In genomic region chr2:49648344-49648743, GRCm38 (mm10) we compare ENCODE assay signal across 19 mouse cellular contexts. TPM values are rescaled to one million over a fixed set of nuclear protein-coding genes. Genes with fewer than 3 reads are reported as not detected.
DNase-seq lines count a peak whose midpoint lies in the region; ATAC-seq lines count a peak whose summit lies in the region.
"Had no signal": no experiment of that assay in that cellular context is flagged by ENCODE, and none has a peak within 500 bp of the region (broad histone marks: within the 10 kb centered on the region; RNA-seq: fewer than 3 reads in every experiment).

No protein-coding gene starts in this region.

- no peaks in the 10 kb centered on the region for H3K27me3 ChIP-seq in heart, embryonic 12.5 days (replicated peaks)
- H3K27me3 ChIP-seq in kidney, embryonic 15.5 days, result no peaks in the 10 kb centered on the region
- H3K27me3 ChIP-seq in neural tube, embryonic 11.5 days (ENCODE audit: control insufficient read depth, insufficient read depth, low read length), result no peaks in the 10 kb centered on the region
- H3K27me3 ChIP-seq: Patski had no signal

- ATAC-seq in heart, embryonic 12.5 days (ENCODE audit: insufficient number of reproducible peaks, low FRiP score), result peak; percentile 55; the same call in 1 of the 2 replicates
- ATAC-seq in kidney, embryonic 15.5 days (replicated peaks; ENCODE audit: low FRiP score), result 0 out of 2 replicates have a peak, but pooled peaks have one; percentile 25
- ATAC-seq in neural tube, embryonic 11.5 days (ENCODE audit: insufficient read depth, low FRiP score, low TSS enrichment), result peak; percentile 38; the same call in 1 of the 2 replicates
- ATAC-seq: Patski had no signal

- H3K4me3 ChIP-seq in heart, embryonic 12.5 days, result no peak overlapping the region
- H3K4me3 ChIP-seq in kidney, embryonic 15.5 days (replicated peaks), result no peak overlapping the region
- H3K4me3 ChIP-seq in neural tube, embryonic 11.5 days (ENCODE audit: low read depth, low read length), result no peak overlapping the region
- H3K4me3 ChIP-seq: forebrain, embryonic 10.5 days had no signal

- peaks cover 13% of the 10 kb centered on the region for H3K4me1 ChIP-seq in heart, embryonic 12.5 days (replicated peaks)
- H3K4me1 ChIP-seq in kidney, embryonic 15.5 days, result no peaks in the 10 kb centered on the region
- H3K4me1 ChIP-seq in neural tube, embryonic 11.5 days (ENCODE audit: control insufficient read depth, insufficient read depth, low read length), result no peaks in the 10 kb centered on the region; the same call in 1 of the 2 replicates

- 37% methylated on average over 9 of the region's 9 CpGs for WGBS in heart, embryonic 12.5 days
- 30% methylated on average over 9 of the region's 9 CpGs for WGBS in kidney, embryonic 15.5 days
- 54% methylated on average over 9 of the region's 9 CpGs for WGBS in neural tube, embryonic 11.5 days

- no peak overlapping the region for H3K27ac ChIP-seq in heart, embryonic 12.5 days (ENCODE audit: poor library complexity, severe bottlenecking)
- no peak overlapping the region for H3K27ac ChIP-seq in kidney, embryonic 15.5 days
- no peak overlapping the region for H3K27ac ChIP-seq in neural tube, embryonic 11.5 days (ENCODE audit: low read depth, low read length)
- H3K27ac ChIP-seq: forebrain, embryonic 10.5 days; liver, embryonic 14.5 days had no signal

- H3K36me3 ChIP-seq in heart, embryonic 12.5 days, result no peaks in the 10 kb centered on the region
- no peaks in the 10 kb centered on the region for H3K36me3 ChIP-seq in kidney, embryonic 15.5 days
- no peaks in the 10 kb centered on the region for H3K36me3 ChIP-seq in neural tube, embryonic 11.5 days (ENCODE audit: control insufficient read depth, insufficient read depth, low read length)

- H3K4me2 ChIP-seq in heart, embryonic 12.5 days, result peak overlapping the region; percentile 47
- no peak overlapping the region for H3K4me2 ChIP-seq in kidney, embryonic 15.5 days
- no peak overlapping the region for H3K4me2 ChIP-seq in neural tube, embryonic 11.5 days (ENCODE audit: low read depth)

- H3K9me3 ChIP-seq in heart, embryonic 12.5 days (replicated peaks), result no peaks in the 10 kb centered on the region
- 0 out of 2 replicates have a peak, but pooled peaks cover 5% of the 10 kb centered on the region for H3K9me3 ChIP-seq in kidney, embryonic 15.5 days (replicated peaks)
- no peaks in the 10 kb centered on the region for H3K9me3 ChIP-seq in neural tube, embryonic 11.5 days (ENCODE audit: control insufficient read depth, low read length)

- no peak for DNase-seq in heart, postnatal 14 days
- DNase-seq in kidney, postnatal 36 days, result no peak
- DNase-seq in embryo, embryonic 11 days, result peak; percentile 46
- DNase-seq in neural tube, embryonic 11.5 days (ENCODE audit: low spot score), result peak; percentile 50
- DNase-seq in right cerebral cortex, postnatal 25 days, result no peak
- no peak for DNase-seq in ovary, adult 18-20 months (ENCODE audit: low spot score)
- DNase-seq: B cell, adult 2 months; gastrocnemius, postnatal 36 days; kidney, adult 8-10 months; layer of hippocampus, postnatal 36 days; left cerebral cortex, postnatal 4 days; lung, postnatal 36 days; spleen, adult 18-20 months; thymus, postnatal 25 days had no signal

- H3K9ac ChIP-seq in heart, embryonic 12.5 days, result no peak overlapping the region
- no peak overlapping the region for H3K9ac ChIP-seq in kidney, embryonic 15.5 days
- H3K9ac ChIP-seq in neural tube, embryonic 11.5 days (ENCODE audit: low read length), result no peak overlapping the region
- H3K9ac ChIP-seq: liver, embryonic 14.5 days had no signal

- intact Hi-C loops in heart, postnatal 14 days (cut with DNase I), result no loop called here

RNA-seq across cellular contexts. Expression of gene Kif5c, which starts 29.2 kb away (rescaled TPM):
- polyA plus RNA-seq in heart, embryonic 12.5 days (2016; fragmentation: Nextera tagmentation; extraction: Ambion mirVana), result 1.0 and 1.2 TPM in 2 replicates
- total RNA-seq in heart, postnatal 14 days (2021), result under 1 TPM; 0.79 to 0.80 TPM
- 6.0 and 6.7 TPM in 2 replicates for polyA plus RNA-seq in kidney, embryonic 15.5 days (2015; fragmentation: Nextera tagmentation; extraction: Ambion mirVana)
- polyA plus RNA-seq in neural tube, embryonic 11.5 days (2014; fragmentation: Nextera tagmentation; extraction: Ambion mirVana), result 113 and 122 TPM in 2 replicates

Comparison
In these comparisons a context has a peak if more than half of its experiments do, and no peak if none do; other contexts are left out.
1. DNase-seq: peak in embryo, embryonic 11 days (single experiment) and neural tube, embryonic 11.5 days (single experiment); none in heart, postnatal 14 days (0 of 2), kidney, postnatal 36 days (0 of 2), right cerebral cortex, postnatal 25 days (single experiment) and ovary, adult 18-20 months (single experiment).
2. RNA of gene Kif5c, which starts 29.2 kb away (polyA plus RNA-seq): 113 to 122 TPM in neural tube, embryonic 11.5 days; 6.0 to 6.7 TPM in kidney, embryonic 15.5 days and 1.0 to 1.2 TPM in heart, embryonic 12.5 days; every median in the first group is over 10 times any median in the second.
3. Peak in every context shown above with its lines, with median percentiles within 50 percentile points of each other: ATAC-seq.